Mouse (Mus musculus): ENCODE measurements around the gene Bfsp2.
"Not testable (repeated sequence)": the region's sequence is repeated elsewhere in the genome, so short reads cannot be mapped to it uniquely, and the experiment has no call there.

Gene Bfsp2

GRCm38 (mm10) chr9:103430431-103431220 lies 49.6 kb downstream of the Bfsp2 start:
- no peak for DNase-seq (ENCODE audit: low spot score in 2 of 2)

DNA sequence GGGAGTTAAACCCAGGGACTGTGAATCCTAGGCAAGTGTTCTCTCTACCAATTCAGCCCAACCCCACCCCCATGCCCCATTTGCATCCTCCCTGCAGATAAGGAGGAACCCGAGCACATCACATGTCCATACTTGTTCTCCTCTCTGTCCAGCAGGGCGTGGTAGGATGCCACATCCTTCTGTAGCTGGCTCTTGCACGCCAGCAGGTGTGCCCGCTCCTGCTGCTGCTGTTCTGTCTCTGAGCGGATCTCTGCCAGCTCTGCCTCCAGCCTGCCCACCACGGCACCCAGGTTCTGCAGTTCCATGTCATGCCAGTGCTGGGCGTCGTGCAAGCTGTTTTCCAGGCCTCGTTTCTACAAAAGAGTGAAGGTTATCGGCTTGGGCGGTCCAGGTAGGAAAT lies 53.8 kb downstream of the Bfsp2 start:
- peak; percentile 71 to 75 for DNase-seq (ENCODE audit: low spot score in 2 of 2)

DNA sequence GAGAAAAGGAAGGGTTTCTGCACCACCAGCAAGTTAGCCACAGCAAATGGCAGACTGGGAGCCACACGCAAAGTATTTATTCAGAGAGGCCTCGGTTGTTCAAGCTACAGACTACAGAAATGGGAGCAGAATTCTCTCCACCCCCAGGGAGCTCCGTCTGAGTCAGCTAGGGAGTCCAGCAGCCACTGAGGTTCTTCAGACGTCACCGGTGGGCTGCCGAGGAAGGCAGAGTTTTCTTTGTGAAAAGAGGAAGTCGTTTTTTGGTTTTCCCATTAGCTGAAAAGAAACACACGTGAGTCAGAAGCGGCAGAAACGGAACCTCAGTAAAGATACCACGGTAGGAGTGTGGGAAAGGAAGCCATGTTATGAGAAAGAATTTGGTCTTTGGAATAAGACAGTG lies 55.4 kb downstream of the Bfsp2 start:
- DNase-seq (ENCODE audit: low spot score in 2 of 2) = peak; percentile 67 to 73

DNA sequence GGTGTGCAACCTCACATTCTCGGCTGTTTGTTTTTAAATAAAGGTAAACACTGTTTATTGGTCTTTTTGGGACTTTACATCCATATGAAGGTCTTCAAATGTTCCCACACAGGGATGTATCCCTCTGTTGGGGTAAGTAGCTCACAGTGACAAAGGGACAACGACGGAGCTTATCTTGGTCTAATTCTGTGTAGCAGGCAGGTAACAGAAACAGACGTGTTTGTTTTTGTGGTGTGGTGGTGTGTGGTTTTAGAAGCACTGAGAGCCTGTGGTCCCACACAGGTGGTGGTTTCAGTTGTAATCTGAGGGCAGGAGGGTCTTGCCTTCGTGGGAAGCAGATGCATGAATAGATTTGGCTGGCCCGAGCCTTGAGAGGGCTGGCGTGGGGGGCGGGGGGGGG lies 56.3 kb downstream of the Bfsp2 start:
- DNase-seq (ENCODE audit: low spot score in 2 of 2) = peak; percentile 49 to 50

GRCm38 (mm10) chr9:103423384-103423783 lies 56.8 kb downstream of the Bfsp2 start:
- peak in 1 of 2 experiments; percentile 34 for DNase-seq (ENCODE audit: low spot score in 2 of 2)

DNA sequence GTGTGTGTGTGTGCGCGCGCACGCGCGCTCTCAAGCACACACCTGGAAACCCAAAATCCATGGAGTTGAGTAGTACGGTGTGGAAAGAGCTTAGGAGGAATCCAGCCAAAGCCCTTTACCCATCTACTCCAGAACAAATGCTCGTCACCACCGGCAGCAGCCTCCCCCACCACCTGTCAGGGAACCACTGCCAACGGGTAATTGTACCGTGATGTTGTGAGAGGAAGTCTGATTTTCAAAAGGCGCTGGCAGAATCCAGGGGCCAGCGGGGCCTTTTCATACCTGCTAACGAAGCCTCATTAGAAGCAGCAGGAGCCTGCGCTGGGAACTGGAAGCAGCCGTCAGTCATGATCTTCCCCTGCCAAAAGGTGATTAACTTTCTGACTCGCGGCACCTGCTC lies 57.4 kb downstream of the Bfsp2 start:
- peak; percentile 66 to 69 for DNase-seq (ENCODE audit: low spot score in 2 of 2)

GRCm38 (mm10) chr9:103420844-103421243 lies 59.4 kb downstream of the Bfsp2 start:
- no peak for DNase-seq (ENCODE audit: low spot score in 2 of 2)

- DNase-seq (ENCODE audit: low spot score in 2 of 2) = no peak
These were observed 61.4 kb downstream of the Bfsp2 start for GRCm38 (mm10) chr9:103418786-103419185.

DNA sequence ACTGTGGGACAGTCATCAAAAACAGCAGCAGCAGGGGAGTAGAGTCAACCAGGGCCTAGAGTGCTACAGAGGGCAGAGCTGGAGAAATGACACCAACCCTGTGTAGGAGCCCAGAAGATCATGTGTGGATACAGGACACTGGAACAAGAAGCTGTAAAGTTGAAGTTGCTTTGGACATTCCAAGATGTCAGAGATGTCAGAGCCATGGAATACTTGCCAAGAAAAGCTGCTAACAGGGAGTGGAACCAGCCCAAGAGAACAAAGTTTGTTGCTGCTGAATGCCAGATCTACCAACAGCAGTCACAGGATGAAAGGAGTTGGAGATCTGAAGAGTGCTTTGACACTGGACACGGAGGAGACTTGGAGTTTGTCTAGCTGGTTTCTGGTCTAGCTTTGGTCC lies 62.0 kb downstream of the Bfsp2 start:
- not testable (repeated sequence) for DNase-seq (ENCODE audit: low spot score in 2 of 2)

DNA sequence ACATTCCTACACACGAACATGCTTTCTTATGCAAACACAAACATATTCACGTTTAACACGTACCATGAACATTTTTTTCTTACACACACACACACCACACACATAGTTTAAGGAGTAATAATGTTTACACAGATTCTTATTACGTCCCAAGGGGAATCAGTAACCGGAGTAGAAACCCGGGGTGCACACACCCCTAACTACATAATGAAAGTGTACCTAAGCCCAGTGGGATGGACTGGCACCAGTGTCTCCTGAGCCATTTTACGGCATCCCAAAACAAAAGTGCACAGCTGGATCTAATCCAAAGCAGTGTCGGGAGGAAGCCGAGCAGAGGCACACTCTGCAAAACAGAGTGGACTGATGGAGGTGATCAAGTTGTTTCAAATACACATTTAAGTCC lies 66.8 kb downstream of the Bfsp2 start:
- DNase-seq (ENCODE audit: low spot score in 2 of 2) = no peak

GRCm38 (mm10) chr9:103409119-103409518 lies 71.1 kb downstream of the Bfsp2 start:
- no peak for DNase-seq (ENCODE audit: low spot score in 2 of 2)

DNA sequence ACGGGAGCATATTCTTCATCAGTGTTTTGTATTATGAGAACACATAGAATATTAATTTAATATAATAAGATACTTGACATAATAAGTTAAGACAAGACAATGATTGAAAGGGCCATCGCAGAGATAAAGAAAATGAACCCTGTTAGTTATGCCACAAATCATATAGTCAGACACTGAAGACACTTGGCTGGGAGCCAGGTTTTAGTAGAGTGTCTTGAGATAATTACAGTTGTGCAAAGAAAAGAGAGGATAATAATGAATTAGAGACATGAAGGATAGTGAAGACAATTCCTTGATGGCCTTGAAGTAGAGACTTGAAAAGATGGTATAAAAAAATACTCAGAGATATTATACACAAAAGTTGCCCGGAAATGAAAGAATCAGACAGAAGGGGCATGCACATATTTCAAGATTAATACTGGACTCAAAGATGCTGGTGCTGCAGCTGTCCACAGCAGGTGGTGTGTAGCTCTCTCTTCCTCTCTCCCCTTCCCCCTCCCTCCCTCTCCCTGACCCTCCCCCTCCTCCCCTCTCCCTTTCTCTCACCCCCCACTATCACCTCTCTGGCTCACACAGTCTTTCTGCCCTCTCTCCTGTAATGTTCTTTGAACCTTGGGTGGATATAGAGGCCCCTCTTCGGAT lies 72.0 kb downstream of the Bfsp2 start:
- DNase-seq (ENCODE audit: low spot score in 2 of 2) = no peak

- DNase-seq (ENCODE audit: low spot score in 2 of 2) = peak in 1 of 2 experiments; percentile 59
These were observed 76.8 kb downstream of the Bfsp2 start for GRCm38 (mm10) chr9:103403331-103403973.

- DNase-seq (ENCODE audit: low spot score in 2 of 2) = no peak
These were observed 81.6 kb downstream of the Bfsp2 start for GRCm38 (mm10) chr9:103398509-103399157.

GRCm38 (mm10) chr9:103393256-103393655 lies 87.0 kb downstream of the Bfsp2 start:
- DNase-seq (ENCODE audit: low spot score in 2 of 2) = no peak

DNA sequence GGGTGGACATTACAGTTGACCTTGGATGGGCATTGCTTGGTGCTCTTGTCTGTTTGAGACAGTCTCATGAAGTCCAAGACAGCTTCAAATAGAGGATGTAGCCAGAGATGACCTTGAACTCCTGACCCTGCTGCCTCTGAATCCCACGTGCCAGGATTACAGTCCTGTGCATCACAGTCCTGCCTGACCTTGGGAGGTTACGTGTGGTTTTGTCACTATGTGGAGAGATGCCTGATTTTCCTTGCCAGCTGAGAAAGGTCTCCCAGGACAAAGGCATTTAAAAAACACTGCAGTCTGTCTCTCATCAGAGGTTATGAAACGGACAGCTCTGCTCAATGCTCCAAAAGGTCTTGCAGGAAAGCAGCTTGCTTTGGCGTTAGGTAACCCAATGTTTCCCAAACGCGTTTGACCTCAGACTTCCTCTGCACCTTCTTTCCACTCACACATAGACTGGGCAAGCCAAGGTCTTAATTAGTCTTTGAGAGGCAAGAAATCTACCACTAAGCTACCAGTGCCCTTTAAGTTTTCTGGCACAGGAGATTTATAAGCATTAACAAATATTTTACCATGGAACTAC lies 88.3 kb downstream of the Bfsp2 start:
- DNase-seq (ENCODE audit: low spot score in 2 of 2) = no peak

- DNase-seq (ENCODE audit: low spot score in 2 of 2) = no peak
These were observed 91.0 kb downstream of the Bfsp2 start for GRCm38 (mm10) chr9:103389261-103389660.

- no peak for DNase-seq (ENCODE audit: low spot score in 2 of 2)
These were observed 93.1 kb downstream of the Bfsp2 start for GRCm38 (mm10) chr9:103387011-103387653.

DNA sequence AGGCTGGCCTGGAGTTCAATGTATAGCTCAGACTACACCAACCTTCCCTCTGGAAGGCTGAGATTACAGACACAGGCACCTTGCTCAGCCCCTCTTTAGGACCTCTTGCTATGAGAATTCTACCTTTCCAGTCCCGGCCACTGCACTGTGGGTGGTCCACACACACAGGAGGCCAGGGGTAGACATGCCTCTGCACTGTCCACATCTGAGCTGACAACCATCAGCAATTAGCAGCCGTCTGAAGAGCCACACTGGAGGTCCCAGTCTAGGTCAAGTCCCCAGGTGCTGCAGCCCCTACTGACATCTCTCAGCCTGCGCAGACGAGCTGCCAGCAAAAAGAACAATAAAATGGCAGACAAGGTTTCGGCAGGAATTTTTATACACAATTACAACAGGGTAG lies 93.6 kb downstream of the Bfsp2 start:
- DNase-seq (ENCODE audit: low spot score in 2 of 2) = no peak

DNA sequence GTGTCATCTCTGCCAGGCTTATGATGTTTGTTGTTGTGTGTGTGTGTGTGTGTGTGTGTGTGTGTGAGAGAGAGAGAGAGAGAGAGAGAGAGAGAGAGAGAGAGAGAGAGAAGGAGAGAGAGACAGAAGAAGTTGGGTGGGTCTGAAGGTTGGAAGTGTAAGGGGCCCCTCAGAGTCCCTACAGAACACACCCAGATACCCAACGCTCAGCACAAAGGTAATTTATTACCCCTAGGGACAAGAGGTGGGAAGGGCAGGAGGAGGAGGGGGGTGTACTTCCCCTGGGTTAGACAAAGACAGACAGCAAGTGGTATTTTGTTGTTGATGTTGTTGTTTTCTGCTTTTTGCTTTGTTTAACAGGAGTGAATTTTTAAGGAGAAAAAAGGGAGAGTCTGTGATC lies 94.6 kb downstream of the Bfsp2 start:
- DNase-seq (ENCODE audit: low spot score in 2 of 2) = no peak

DNA sequence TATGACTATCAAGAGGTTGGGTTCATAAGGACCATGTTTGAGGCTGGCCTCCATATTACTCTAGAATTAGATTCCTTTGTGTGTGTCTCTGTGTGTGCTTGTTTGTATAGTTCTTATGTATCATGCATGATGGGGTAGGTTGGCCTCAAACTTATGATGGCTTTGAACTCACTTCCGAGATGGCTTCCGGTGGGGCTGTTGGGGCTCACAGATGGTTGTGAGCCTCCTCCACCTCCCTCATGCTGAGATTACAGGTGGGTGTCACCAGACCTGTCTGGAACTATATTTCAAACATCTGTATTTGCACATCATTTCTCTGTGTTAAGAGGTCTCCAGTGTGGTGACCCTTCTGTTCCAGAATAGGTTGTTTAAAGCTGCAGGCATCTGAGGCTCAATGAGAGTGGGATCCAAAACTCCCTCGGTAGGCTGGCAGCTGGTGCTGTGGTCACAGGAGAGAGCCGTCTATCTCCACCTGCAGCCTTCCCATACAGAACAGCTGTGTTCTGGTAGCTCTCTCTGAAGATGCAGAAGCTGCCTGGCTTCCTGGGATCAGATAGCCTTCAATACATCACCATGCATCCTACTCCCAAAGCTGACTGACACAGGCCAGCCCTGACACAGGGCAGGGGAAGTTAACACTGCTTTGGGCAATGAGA lies 96.0 kb downstream of the Bfsp2 start:
- peak; percentile 37 to 51 for DNase-seq (ENCODE audit: low spot score in 2 of 2)

Measured in thymus, postnatal 10 days (tissue).